Mouse (Mus musculus) fat pad, adult 2 months (tissue): ENCODE results near the gene Slc7a11.

Source experiments
- DNase-seq: peaks from one replicate; pipeline ENCODE4 v3.0.0-alpha.2; 2011; ENCODE audit warnings: low read depth, low spot score; ENCODE audit errors: extremely low read depth

Gene Slc7a11

GRCm38 (mm10) chr3:50002067-50002466 lies 441.3 kb downstream of the Slc7a11 start:
- no peak for DNase-seq

DNA sequence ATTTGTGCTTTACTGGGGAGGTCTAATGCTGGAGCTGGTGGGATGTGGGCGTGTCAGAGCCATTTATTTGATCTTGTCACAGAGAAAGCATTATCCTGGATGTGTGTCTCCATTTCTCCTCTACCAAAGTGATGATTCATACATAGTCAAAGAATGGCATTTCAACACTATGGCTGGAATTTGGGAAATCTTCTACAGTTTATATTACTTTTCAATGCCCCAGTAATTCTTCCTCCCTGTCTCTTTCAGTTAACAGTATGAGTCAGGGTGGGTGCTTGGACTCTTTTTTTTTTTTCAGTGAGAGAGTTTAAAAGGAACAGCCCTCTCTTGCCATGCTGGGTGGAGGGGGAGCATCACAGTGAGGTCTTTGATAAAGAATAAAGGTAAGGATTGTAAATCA lies 441.8 kb downstream of the Slc7a11 start:
- DNase-seq, result no peak

- no peak for DNase-seq
Measured at GRCm38 (mm10) chr3:49992891-49993290, 450.5 kb downstream of the Slc7a11 start.

DNA sequence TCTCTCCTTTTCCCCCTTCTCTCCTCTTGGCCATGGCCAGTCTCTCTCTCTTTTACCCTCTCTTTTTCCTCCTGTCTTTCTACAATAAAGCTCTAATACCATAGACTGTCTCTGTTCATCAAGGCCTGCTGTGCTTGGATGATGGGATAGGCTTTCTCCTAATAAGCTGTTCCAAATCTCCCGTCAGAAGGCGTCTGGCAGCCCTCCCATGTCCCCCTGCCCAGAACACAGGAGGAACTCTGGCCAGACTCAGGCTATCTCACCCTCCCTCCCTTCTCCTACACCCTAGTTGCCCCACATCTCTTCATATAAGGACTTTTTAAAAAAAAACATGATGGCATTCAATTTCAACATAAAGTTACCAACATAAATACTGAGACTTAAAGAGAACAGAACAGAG lies 456.2 kb downstream of the Slc7a11 start:
- DNase-seq, result no peak

DNA sequence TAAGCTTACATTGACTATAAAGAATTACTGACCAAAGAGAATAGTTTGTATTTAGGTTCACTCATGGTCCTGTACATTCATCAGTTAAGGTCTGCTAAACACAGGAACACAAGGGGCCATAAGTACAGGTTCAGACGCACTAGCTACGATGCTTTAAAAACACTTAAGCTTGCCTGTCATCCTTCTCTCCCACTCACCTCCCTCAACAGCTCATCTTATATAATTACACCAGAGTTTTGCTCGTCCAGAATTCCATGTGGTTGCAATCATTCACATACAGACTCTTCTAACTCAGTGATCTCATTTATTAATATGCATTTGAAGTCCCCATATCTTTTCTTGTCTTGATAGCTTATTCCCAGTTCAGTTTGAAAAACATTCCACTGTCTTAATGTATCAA lies 458.6 kb downstream of the Slc7a11 start:
- no peak for DNase-seq

- DNase-seq, result no peak
Measured at GRCm38 (mm10) chr3:49983429-49984268, 459.8 kb downstream of the Slc7a11 start.

GRCm38 (mm10) chr3:49973994-49974393 lies 469.4 kb downstream of the Slc7a11 start:
- no peak for DNase-seq

- no peak for DNase-seq
Measured at GRCm38 (mm10) chr3:49965569-49965968, 477.8 kb downstream of the Slc7a11 start.

- DNase-seq, result no peak
Measured at GRCm38 (mm10) chr3:49960581-49960980, 482.8 kb downstream of the Slc7a11 start.

GRCm38 (mm10) chr3:49946845-49947244 lies 496.6 kb downstream of the Slc7a11 start:
- no peak for DNase-seq

DNA sequence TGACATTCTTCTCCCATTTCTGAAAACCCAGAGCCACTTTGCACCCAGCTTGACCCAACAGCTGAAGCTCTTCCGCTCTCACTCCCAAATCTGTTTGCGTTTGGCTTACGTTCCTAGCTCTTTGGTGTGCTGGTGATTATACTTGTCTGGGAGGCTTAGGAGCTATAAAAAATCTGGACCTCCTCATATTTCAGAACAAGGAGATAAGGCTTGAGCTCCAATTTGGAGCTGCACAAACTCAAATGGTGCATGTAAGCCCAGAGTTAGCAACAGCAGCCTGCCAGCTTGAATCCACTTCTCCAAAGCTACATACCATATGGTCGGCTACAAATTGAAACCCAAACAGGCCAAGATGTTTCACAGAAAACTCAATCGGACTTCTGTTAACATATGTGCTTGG lies 498.6 kb downstream of the Slc7a11 start:
- DNase-seq, result no peak

GRCm38 (mm10) chr3:49937611-49938010 lies 505.8 kb downstream of the Slc7a11 start:
- no peak for DNase-seq

GRCm38 (mm10) chr3:49929496-49929895 lies 513.9 kb downstream of the Slc7a11 start:
- DNase-seq, result no peak

DNA sequence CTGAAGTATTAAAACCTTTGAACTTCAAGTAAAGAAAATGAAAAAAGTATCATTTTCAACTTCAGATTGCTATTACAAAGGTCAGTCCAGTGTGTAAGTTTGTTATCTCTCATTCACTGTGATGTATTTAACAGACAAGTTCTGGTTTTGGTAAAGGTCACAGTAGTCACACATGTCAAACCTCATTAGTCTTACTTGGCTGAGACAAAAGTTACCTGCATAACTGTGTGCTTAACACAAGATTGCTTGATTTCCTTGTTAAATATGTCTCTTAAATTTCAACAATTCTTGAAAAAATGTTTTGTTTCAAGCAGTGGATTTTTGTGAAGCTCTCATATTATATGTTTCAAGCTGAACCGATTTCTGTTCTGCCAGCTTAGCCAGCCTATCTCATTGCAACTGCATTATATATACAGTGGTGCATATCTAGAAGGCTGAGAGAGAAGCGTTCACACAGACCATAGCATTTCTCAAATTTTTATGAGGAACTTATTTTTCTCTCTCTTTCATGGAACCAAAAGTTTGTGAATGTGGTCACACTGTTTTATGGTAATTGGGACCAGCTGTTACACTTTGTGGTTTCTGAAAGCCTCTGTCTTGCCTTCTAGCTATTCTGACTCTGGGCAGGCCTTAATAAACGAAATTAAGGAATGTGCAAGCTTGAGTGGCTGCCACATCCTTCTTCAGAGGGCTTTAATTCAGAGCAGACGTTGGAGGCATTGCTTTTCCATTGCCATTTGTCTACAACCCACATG lies 514.7 kb downstream of the Slc7a11 start:
- DNase-seq, result no peak

GRCm38 (mm10) chr3:49913929-49914328 lies 529.5 kb downstream of the Slc7a11 start:
- DNase-seq, result no peak

GRCm38 (mm10) chr3:49910922-49911321 lies 532.5 kb downstream of the Slc7a11 start:
- no peak for DNase-seq

- no peak for DNase-seq
Measured at GRCm38 (mm10) chr3:49908426-49909341, 534.7 kb downstream of the Slc7a11 start.

DNA sequence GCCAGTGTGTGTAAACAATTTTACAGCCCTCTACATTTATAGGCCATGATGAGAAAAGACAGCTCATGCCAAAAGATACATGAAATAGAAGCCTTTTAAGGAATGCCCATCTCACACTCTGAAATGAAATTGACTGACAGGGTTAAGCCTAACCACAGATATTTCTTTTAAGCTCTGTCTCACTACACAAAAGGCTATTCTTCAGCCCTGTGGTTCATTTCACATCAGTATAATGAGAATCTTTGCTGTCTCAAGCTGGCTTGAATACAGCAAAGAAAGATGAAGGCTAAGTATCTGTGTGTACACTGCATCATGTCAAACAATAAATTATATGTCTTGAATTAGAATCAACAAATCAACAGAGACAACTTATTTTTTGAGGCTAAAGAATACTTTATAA lies 549.5 kb downstream of the Slc7a11 start:
- DNase-seq, result no peak

- DNase-seq, result no peak
Measured at GRCm38 (mm10) chr3:49887359-49887758, 556.1 kb downstream of the Slc7a11 start.

- no peak for DNase-seq
Measured at GRCm38 (mm10) chr3:49886220-49886945, 557.0 kb downstream of the Slc7a11 start.

GRCm38 (mm10) chr3:49880496-49880895 lies 562.9 kb downstream of the Slc7a11 start:
- DNase-seq, result no peak
